Mouse (Mus musculus) frontal cortex, adult 2 months (tissue): Measurements from ENCODE around the gene Cd81. TPM values are rescaled to one million over a fixed set of nuclear protein-coding genes. Genes with fewer than 3 reads are reported as not detected.
A peak's percentile ranks its signal among the peaks of the same experiment; 100 is the strongest.

Experiments used
- DNase-seq, 2 experiments: peaks; one replicate each; pipeline ENCODE4 v3.0.0; 2022; ENCODE audit warnings: low spot score in 1 of 2; ENCODE audit errors: extremely low spot score in 1 of 2
- polyA plus RNA-seq: library from polyadenylated mRNA; depleted of rRNA; stranded (reverse); fragments of >200 nt; gene quantifications from 2 replicates; pipeline ENCODE4 v1.2.3, GENCODE M21; 2012

The Cd81 gene
- polyA plus RNA-seq, 1 experiment = 607 TPM

DNA sequence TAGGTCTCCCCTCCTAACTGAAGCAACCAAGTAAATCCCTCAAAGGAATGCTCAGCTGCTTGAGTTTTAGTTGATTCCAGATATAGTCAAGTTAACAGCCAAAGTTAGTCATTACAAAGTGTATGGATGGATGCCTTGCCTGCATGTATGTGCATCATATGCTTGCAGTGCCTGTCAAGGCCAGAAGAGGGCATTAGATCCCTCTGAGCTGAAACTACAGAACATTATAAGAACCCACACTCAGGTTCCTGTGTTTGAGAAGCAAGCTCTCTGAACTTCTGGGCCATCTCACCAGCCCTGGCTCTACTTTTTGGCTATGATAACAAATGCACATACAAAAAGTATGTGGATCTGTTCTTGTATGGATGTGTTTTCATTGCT lies 7.7 kb upstream of the Cd81 start:
- DNase-seq = no peak

DNA sequence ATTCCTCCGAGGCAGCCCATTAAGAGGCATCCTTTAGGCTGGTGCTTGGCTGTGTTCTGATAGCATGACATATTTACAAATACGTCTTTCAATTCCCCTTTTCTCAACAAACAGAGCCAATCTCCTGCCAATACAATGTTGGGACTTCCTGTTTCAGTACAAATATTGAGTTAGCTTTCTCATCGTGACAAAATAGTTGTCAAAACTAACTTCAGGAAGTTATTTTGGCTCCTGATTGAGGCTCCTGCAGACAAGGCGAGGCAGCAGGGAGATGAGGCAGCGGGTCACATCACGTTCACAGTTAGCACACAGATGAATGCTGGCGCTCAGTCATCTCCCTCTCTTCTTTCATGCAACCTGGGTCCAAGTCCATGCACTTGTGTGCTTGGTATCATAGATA lies 6.2 kb upstream of the Cd81 start:
- no peak for DNase-seq

DNA sequence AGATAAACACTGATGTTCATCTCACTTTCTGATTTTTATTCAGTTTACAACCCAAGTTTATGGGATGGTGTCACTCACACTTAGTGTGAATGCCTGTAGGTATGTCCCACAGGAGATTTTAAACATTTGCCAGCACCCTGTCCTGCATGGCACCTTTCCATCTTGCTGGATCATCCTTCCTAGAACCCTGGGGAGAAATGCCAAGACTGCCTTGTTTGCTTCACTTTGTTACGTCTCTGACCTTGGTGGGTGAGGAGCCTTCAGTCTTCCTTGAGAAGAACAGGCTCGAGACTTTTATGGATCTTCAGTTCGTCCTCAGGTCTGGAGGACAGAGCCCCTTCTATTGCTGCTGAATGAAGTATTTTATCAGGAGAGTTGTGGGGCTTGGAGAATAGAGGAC lies 3.2 kb upstream of the Cd81 start:
- no peak for DNase-seq

DNA sequence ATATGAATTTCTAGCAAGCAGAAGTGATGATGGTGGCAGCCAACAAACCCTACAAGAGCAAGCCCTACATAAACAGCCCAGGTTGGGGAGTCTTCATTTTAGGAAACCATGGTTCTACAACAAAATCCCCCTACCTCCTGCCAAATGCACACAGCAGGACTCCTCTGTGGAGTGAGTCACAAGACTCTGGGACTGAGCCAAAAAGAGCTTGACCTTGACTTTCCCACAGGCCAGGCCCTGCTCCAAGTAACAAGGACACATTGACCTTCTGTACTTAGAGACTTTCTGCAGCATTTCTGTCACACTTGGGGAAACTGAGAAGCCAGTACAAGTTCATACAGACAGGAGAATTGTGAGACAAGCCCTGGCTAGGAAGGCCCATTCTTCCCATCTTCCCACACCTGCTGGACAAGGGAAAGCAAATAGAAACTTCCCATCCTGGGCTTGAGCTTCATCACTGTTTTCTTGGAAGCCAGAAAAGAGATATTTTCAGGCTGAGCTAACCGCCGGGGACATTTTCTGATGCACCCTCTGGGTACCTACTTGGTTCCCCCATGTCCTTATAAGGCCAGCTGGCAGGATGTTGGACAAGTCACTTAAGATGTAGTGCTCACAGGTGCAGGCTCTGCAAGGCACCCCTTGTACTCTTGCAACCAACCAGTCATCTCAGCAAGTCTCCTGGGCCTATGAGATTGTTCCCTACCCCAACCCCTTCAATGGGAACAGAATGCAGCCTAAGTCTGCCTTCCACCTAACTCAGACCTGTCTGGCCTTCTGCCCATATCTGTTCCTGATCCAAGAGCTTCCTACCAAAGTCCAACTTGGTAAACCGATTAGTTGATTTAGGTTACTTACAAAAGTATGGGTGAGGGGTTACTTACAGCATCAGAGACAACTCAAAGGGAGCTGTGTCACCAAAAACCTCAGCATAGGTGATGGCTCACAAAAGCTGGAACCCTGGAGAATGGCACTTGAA lies 2.4 kb upstream of the Cd81 start:
- DNase-seq = no peak

DNA sequence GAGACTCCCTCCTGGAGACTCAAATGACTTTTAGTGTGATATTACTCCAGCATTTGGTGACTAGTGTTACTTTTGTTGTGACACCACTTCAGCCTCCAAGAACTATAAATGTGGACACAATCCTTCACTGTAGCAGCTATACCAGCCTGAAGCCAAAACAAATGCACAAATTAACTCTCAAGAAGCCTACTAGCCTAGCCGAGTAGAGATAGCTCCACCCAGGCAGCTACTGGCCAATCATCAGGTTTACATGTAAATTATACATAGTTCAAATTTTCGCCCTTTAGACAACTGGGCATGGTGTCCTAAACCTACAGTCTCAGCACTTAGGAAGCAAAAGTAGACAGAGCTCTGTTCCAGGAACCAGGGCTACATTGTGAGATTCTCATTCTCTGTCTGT lies 1.2 kb upstream of the Cd81 start:
- DNase-seq = no peak

DNA sequence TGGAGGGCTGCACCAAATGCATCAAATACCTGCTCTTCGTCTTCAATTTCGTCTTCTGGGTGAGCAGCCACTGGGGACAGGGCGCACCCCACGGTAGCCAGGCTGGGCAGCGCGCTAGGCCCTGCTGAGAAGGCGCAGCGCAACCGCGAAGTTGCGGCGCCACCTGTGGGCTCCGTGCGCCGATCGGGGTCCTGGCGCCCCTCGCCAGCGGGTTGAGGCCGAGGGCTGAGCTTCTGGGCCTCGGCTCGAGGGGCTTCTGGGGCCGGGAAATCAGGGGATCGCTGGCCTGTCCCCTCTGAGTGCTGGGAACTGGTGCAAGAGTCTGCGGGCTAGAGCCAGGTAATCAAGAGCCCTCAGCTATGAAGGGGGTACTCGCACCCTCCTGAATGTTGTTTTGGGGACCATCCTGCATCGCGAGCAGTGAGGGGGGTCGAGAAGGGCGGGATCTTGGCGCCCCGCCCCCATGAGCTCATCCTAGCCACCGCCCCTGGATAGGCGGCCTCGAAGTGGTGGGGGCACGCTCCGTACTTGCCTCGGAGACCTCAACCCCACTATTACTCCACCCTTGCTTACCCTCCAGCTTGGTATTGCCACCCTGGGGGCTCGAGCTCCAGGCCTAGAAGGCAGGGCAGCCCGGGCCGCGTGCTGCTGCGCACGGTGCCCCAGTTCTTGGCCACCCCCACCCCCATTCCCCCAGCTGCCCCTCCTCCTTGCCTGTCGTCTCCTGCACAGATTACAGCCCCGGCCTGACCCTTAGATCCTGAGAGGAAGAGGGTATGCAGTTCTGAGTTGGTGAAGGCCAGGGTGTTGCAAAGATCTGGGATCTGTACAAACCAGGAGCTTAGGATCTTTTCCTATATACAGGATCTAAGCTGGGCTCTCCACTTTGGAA lies 715 bp downstream of the Cd81 start:
- DNase-seq = peak in 1 of 2 experiments; percentile 57

DNA sequence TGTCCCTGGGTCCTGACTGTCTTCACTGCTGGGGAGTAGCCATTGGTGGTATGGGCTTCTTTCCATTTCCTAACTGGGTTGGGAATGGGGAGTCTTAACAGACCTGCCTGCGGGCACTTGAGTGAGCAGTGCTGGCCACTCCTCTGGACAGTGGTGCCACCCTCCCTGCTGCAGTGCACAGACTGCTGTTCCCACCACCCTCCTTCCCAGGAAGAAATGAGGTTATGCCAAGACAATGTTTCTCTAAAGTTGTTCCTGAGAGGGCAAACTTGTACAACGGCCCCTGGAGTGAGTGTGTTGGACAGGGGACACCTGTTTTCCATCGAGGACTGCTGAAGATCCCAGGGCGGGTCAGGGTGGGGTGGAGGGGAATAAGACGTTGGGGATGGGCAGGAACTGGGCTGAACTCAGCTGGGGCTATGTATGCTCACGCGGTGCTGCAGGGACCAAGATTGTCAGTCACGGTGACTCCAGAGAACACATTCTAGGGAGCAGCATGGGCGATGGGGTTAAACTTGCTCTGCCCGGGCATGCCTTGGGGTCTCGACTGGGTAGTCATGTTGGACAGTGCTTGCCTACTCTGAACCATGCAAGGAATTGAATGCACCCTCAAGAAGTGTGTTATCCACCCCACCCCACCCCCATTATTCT lies 1.5 kb downstream of the Cd81 start:
- no peak for DNase-seq

DNA sequence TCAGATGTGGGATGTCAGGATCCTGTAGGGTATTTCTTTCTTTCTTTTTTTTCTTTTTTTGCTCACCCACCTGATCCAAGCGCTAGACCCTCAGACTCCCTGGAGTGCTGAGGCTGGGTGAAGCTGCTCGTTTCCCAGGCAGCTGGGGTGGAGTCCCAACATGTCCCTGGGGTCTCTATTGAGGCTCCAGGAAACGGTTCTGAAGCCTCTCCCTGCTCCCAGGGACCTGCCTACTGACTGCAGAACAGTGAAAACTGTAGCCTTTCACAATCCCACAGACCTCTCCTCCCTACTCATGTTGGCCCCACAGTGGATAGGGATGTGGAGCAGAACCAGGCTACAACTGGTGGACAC lies 2.0 kb downstream of the Cd81 start:
- no peak for DNase-seq

DNA sequence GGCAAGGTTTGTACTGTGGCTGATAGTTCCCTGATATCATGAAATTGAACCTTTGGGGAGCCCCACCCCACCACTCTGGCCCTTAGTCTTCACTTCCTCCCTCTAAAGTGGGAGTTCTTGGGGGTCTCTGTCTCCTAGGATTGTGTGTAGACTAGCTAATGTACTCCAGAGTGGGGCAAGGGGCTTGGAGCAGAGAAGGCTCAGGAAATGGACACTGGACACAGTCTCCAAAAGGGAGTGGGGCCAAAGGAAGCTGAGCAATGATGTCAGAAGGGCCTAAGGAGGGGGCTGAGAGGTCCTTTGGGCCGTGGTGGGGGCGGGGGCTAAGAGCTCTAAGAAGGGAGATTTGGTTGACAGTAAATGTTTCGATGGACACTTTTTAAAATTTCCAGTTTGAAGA lies 2.5 kb downstream of the Cd81 start:
- no peak for DNase-seq

DNA sequence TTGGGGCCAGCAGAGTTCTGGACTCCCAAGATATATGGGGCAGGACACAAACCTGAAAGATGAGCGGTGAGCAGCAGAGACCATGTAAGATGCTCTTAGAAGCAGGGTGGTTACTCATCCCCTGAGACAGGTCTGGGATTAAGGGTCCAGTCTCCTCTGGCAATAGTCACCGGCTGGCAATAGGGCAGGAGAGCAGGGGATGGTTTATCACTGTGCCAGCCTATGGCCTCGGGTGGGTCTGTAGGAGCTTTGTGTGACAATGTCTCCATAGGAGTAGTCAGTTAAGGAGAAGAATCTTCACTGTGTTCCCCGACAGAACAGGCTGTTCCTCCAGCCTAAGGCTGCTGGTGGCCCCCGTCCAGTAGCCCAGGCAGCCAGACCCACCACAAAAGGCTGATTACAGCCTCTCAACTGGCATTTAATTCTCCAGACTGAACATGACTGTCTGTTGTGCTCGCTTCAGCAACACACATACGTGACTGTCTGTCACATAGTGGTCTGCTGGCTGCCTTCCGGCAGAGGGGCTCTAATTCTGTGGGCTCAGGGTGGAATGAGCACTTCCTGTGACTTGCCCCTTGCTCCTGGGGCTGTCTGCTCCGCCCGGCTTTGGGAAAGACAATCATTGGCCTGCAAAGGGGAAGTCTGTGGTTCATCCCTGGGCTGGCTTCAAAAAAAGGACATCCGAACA lies 3.1 kb downstream of the Cd81 start:
- DNase-seq = no peak

DNA sequence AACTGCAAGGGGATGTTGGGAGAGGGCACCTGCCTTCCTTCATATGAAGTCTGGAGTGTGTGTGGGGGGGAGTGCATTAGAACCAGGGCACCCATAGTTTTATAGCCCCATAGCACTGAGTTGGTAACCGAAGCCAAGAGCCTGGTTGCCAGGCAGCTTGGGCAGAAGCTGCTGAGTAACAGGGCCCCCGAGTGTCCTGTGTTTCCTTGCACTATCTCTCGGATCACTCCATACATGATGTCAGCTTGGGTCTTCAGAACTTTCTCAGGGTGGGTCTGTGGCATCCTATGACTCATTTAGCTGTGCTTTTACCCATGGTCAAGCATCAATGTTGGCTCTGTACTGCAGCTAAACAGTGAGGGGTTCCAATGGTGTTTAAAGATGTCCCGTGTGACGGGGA lies 4.5 kb downstream of the Cd81 start:
- no peak for DNase-seq

DNA sequence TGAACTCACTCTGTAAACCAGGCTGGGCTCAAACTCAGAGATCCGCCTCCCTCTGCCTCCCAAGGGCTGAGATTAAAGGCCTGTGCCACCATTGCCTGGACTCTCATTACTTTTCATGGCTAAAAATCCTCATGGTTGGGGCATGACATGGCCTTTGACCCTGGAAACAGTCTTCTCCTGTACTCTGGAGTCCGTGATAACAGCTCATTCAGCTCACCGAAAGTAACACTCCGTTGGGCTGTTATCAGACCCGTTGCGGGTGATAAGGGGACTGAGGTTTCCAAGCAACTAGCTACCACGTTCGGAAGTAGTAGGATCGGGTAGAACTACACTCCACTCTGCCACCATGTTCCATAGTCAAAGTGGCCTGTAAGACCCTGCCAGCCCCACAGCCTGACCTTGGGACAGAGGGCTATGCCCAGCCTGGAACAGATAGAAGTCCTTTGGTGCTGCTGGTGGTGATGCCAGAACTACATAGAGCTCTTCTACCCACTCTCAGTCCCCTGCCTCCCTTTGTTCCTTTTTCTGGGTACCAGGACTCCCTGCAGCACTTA lies 5.2 kb downstream of the Cd81 start:
- DNase-seq = no peak

DNA sequence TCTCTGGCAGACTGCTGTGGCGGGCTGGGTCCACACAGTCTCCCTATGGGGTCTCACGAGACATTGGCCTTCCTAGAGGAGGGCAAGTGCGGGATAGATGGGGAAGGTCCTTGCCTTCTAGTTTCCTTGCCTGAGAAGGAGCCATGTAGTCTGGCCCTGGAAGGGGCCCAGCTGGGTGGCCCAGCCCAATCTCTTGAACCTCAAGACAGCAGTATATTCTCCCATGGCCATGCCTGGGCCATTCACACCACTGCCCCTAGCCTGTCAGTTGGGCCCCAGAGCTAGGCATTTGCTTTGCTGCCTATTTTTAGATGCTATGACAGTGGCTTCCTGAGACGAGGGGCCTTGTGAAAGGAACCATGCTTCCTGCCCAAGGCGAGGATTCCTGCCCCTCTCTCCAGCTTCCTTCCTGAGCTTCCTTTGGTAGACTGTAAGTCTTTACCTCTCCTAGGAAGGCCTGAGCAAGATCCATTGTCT lies 5.7 kb downstream of the Cd81 start:
- DNase-seq = no peak

DNA sequence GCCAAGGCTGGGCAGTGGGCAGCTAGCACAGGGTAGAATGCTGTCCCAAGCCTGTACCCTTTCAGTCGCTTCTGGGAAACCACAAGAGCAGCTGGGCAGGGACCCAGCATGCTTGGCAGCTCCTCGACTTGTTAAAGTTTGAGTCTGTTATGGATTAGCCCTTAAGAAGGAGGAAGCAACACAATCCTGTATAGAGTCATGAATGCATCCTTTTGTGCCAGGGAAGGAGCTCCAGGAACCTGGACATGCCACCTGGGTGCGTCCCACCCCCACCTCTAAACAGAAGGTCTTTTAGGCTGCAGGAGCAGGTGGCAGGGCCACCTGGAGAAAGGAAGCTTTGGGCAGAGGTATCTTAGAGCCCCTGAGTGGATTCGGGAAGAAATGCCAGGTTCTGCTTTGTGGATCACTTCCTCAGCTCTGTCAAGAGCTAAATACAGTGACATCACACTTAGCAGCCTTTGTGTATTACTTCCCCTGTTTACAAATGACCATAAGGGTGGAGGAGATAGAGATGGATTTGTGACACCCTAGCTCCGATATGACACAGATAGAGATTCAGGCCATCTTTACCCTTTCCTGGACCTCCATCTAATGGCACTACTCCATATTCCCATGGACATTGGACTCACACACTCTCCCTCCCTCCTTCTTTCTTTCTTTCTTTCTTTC lies 6.8 kb downstream of the Cd81 start:
- DNase-seq = no peak

DNA sequence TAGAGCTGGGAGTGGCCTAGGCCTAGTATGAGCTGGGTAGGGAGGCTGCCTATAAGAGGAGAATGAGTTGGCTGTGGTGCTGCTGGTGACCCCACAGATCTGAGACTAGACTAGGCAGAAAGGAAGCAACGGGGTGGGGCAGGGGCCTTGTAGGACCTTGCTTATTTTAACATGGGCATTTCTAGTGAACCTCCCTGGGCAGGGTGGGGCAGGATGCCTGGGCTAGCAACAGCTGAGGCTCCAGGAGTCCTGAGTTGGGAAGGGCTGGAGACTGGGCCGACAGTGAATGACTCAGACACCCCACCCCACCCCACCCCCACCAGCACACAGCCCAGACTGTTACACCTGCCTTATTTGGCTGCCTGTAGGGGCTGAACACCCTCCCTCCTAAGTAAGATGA lies 10.2 kb downstream of the Cd81 start:
- DNase-seq = no peak

DNA sequence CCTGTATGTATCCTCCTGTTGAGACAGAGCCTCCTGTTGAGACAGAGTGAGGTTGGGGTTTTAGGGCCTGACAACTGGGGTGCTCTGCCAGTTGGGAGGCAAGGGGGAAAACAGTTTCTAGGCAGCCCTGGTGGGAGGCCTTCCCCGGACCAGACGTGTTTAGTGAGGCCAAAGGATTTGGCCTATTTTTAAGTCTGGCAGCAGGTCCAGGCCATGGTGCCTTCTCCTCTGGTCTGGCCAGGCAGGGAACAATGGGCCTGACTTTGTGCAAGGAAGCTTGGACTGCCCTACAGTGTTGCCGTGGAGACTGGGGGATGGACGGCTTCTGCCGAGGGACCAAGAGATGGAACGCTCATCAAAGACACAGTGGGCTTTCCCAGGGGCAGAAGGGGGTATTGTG lies 11.7 kb downstream of the Cd81 start:
- no peak for DNase-seq

DNA sequence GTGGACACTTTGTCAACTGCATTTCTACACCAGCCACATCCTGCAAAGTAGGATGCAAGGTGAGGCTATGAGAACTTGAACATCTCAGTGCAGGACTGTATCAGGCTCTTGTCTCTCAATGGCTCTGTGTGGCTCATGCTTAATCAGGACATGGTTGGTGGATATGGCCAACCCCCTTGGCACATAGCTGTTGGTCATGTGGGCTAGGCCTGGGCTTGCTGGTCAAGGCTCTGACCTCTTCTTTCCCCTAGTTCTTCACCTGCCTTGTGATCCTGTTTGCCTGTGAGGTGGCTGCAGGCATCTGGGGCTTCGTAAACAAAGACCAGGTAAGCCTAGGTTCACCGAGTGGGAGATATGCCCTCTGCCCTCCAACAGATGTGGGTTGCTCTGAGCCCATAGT lies 13.2 kb downstream of the Cd81 start:
- no peak for DNase-seq

DNA sequence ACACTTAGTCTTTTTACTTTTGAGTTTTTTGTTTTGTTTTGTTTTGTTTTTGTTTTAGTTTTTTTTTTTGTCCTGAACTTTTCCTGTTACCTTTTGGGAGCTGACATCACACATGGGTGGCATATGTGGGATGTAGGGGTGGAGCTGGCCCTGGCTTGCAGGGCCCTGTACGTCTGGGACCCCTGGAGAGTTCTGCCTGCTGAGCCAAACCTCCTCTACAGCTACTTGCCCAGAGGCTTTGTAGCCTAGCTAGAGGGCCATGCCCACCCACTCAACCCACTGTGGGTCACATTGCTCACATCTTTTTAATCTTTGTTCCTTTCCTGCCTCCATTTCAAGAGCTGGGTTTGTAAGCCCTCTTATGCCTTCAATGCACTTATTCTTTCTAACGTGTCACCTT lies 14.9 kb downstream of the Cd81 start:
- no peak for DNase-seq

DNA sequence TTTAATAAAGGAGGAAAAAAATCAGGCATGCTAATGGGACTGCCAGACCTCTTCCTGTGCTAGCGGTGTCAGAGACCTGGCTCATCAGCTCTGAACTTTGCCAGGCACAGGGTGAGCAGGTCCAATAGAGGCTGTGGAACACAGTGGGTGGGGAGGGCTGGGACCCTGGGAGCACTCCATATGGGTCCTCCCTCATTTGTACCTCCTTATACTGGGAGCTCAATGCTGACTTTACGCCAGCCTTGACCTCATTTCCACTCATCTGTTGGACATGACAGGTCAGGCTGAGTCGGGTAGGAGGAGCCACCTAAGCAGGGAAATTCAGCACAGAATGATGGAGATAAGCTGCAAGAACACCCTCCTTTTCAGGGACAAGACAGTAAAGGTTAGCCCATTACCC lies 15.4 kb downstream of the Cd81 start:
- DNase-seq = no peak
